23 mouse cellular contexts compared by ENCODE assay signal in the genomic region with DNA sequence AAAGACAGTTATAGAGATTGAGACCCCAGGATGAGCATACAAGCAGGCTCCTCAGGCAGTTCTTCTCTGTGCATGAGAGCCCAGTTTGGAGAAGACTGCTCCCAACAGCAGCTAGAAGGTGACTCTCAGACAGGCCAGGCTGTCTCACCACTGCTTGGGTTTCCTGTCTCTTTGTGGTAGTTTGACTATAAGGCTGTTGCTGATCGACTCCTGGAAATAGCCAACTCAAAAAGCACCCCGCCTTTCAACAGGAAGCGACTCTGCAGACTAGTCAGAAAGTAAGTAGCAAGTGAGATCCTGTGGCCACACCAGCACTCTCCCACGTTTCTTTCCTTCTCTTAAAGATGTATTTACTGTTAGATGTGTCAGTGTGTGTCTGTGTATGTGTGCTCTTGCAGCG. TPM values are rescaled to one million over a fixed set of nuclear protein-coding genes. Genes with fewer than 3 reads are reported as not detected.
DNase-seq lines count a peak whose midpoint lies in the region; ATAC-seq and TF ChIP-seq lines count a peak whose summit lies in the region.
"Had no signal": no experiment of that assay in that cellular context is flagged by ENCODE, and none has a peak within 500 bp of the region (broad histone marks: within the 10 kb centered on the region; RNA-seq: fewer than 3 reads in every experiment).

No protein-coding gene starts in this region.

- peak overlapping the region; percentile 58; the same call in 1 of the 2 replicates for H3K27ac ChIP-seq in thymus, adult 2 months (ENCODE audit: control insufficient read depth, insufficient read depth, low read length)
- H3K27ac ChIP-seq in small intestine, adult 2 months (ENCODE audit: insufficient read depth, low read depth, low read length), result peak overlapping the region; percentile 37; the same call in 1 of the 2 replicates
- H3K27ac ChIP-seq: embryonic facial prominence, embryonic 15.5 days; kidney, postnatal 0 days; limb, embryonic 15.5 days; liver, embryonic 14.5 days had no signal

- H3K27me3 ChIP-seq in thymus, adult 2 months (ENCODE audit: control insufficient read depth, insufficient read depth, low read length), result no peaks in the 10 kb centered on the region
- H3K27me3 ChIP-seq in small intestine, adult 2 months (ENCODE audit: control insufficient read depth, insufficient read depth, low read length), result no peaks in the 10 kb centered on the region
- H3K27me3 ChIP-seq: embryonic facial prominence, embryonic 15.5 days; limb, embryonic 15.5 days had no signal

- WGBS in thymus, adult 2 months, result 9% methylated on average over 5 of the region's 5 CpGs
- WGBS in small intestine, adult 2 months, result 80% methylated on average over 5 of the region's 5 CpGs

- no peak for TF ChIP-seq CTCF in thymus, adult 2 months (IDR thresholded peaks at IDR 0.05; ENCODE audit: borderline replicate concordance, control insufficient read depth, extremely low read depth, insufficient read depth, low read length, poor library complexity)
- no peak for TF ChIP-seq CTCF in small intestine, adult 2 months (IDR thresholded peaks at IDR 0.05; ENCODE audit: extremely low read depth, insufficient read length, insufficient replicate concordance, low read depth, low read length)

- H3K4me3 ChIP-seq in thymus, adult 2 months (ENCODE audit: control insufficient read depth, insufficient read depth, low read length), result no peak overlapping the region
- H3K4me3 ChIP-seq in small intestine, adult 2 months (ENCODE audit: low read depth, low read length), result no peak overlapping the region
- H3K4me3 ChIP-seq: embryonic facial prominence, embryonic 15.5 days; limb, embryonic 15.5 days had no signal

- TF ChIP-seq POLR2A in thymus, adult 2 months (IDR thresholded peaks at IDR 0.05; ENCODE audit: control insufficient read depth, extremely low read depth, insufficient read depth, low read length, poor library complexity), result no peak
- no peak for TF ChIP-seq POLR2A in small intestine, adult 2 months (IDR thresholded peaks at IDR 0.05; ENCODE audit: low read depth, low read length)

- DNase-seq in thymus, adult 2 months, result peak; percentile 15
- DNase-seq in thymus, postnatal 10 days (ENCODE audit: low spot score in 2 of 2), result no peak
- peak; percentile 24 to 42 for DNase-seq in CD8-positive naive resting alpha-beta T cell, adult 2 months (ENCODE audit: low read depth in 2 of 2, low spot score in 2 of 2)
- DNase-seq in cerebellum, postnatal 25 days, result no peak
- DNase-seq in adrenal gland, adult 18-20 months (ENCODE audit: low spot score in 2 of 2), result no peak
- DNase-seq: adrenal gland, adult 8-10 months; cerebellum, adult 18-20 months; gastrocnemius, postnatal 10 days; kidney, adult 2 months; layer of hippocampus, adult 9-11 months; lung, embryonic 14.5 days; lung, postnatal 36 days; right cerebral cortex, postnatal 14 days; spleen, adult 18-20 months had no signal

- ATAC-seq in inflammation-experienced regulatory T-cells, adult 6 months, result peak; percentile 95
- no peak for ATAC-seq in cerebellum, adult (ENCODE audit: insufficient number of reproducible peaks, low FRiP score, low TSS enrichment)
- ATAC-seq: forebrain, embryonic 14.5 days had no signal

- H3K4me1 ChIP-seq in thymus, adult 2 months (replicated peaks; ENCODE audit: control insufficient read depth, insufficient read depth, low read length), result peaks cover 27% of the 10 kb centered on the region
- H3K4me1 ChIP-seq in small intestine, adult 2 months (ENCODE audit: control insufficient read depth, insufficient read depth, insufficient read length, low read length), result no peaks in the 10 kb centered on the region
- H3K4me1 ChIP-seq: embryonic facial prominence, embryonic 15.5 days; limb, embryonic 15.5 days had no signal

- peaks cover 13% of the 10 kb centered on the region for H3K36me3 ChIP-seq in thymus, adult 2 months (ENCODE audit: control insufficient read depth, insufficient read depth, low read length)
- peaks cover 36% of the 10 kb centered on the region for H3K36me3 ChIP-seq in small intestine, adult 2 months (ENCODE audit: control insufficient read depth, insufficient read depth, low read length)

RNA-seq across cellular contexts. Expression of gene Hsf2bp, which starts 17.5 kb away (rescaled TPM):
- 0.32 and 0.54 TPM in 2 replicates for polyA plus RNA-seq in thymus, adult 2 months (2012; rRNA removed)
- polyA plus RNA-seq in inflammation-experienced regulatory T-cells, adult 6 months (2017; shearing (Covaris generic)), result 1 to 10 TPM in 2 of 3 experiments, under 1 TPM in 1; 0.57 to 5.1 (median 3.2) TPM
- 0.14 and 0.15 TPM in 2 replicates for polyA plus RNA-seq in small intestine, adult 2 months (2012; rRNA removed)
- 1 to 10 TPM in 1 of 2 experiments, under 1 TPM in 1; 0.66 to 1.1 TPM for total RNA-seq in adrenal gland, adult 18-20 months (2021)
- total RNA-seq: granulocyte monocyte progenitor cell, adult 5-6 weeks had no signal

RNA-seq across cellular contexts. Expression of gene Rrp1b, which starts 17.8 kb away (rescaled TPM):
- 15.8 and 17.2 TPM in 2 replicates for polyA plus RNA-seq in thymus, adult 2 months (2012; rRNA removed)
- polyA plus RNA-seq in inflammation-experienced regulatory T-cells, adult 6 months (2017; shearing (Covaris generic)), result 10 to 100 TPM; 59.8 to 76.9 (median 64.4) TPM
- 2.7 and 2.8 TPM in 2 replicates for polyA plus RNA-seq in small intestine, adult 2 months (2012; rRNA removed)
- 10 to 100 TPM; 26.0 to 29.9 TPM for total RNA-seq in adrenal gland, adult 18-20 months (2021)

Comparison
In these comparisons a context has a peak if more than half of its experiments do, and no peak if none do; other contexts are left out.
1. DNase-seq: peak in thymus, adult 2 months (single experiment) and CD8-positive naive resting alpha-beta T cell, adult 2 months (2 of 2); none in thymus, postnatal 10 days (0 of 2), cerebellum, postnatal 25 days (0 of 2) and adrenal gland, adult 18-20 months (0 of 2).